Mouse (Mus musculus): Measurements from ENCODE around the gene Cisd3. TPM values are rescaled to one million over a fixed set of nuclear protein-coding genes. Genes with fewer than 3 reads are reported as not detected.

Gene Cisd3
- total RNA-seq, 1 experiment, result 49.9 TPM

- H3K36me3 ChIP-seq (ENCODE audit: control insufficient read depth, insufficient read depth, low read length, poor library complexity, severe bottlenecking), result peaks cover 45% of the 10 kb centered on the region
- peaks cover 21 to 32% of the 10 kb centered on the region in 2 experiments for H3K4me1 ChIP-seq (ENCODE audit: control insufficient read depth in 2 of 2, insufficient read depth in 2 of 2, low read length in 2 of 2, poor library complexity in 1 of 2)
- no peaks in the 10 kb centered on the region for H3K9me3 ChIP-seq (ENCODE audit: control insufficient read depth, insufficient read depth, low read depth, low read length)
- H3K27ac ChIP-seq (ENCODE audit: insufficient read depth, low read depth, low read length, poor library complexity, severe bottlenecking), result no peak overlapping the region
- no peak overlapping the region for H3K9ac ChIP-seq (ENCODE audit: insufficient read depth, low read depth, low read length, poor library complexity, severe bottlenecking)
- no peak overlapping the region for H3K4me3 ChIP-seq (ENCODE audit: insufficient read depth in 1 of 2, low read depth in 1 of 2, low read length in 2 of 2, poor library complexity in 1 of 2, severe bottlenecking in 1 of 2)
- in situ Hi-C loops (cut with MboI; ENCODE audit: low sequenced_read_pairs in 2 of 2, unreplicated experiment in 2 of 2), result no loop called here
- TF ChIP-seq CHD2 (IDR thresholded peaks at IDR 0.05; ENCODE audit: low read depth, low read length) (no peak), ZNF384 (IDR thresholded peaks at IDR 0.05; ENCODE audit: low read depth, low read length) (no peak)
- no peak for DNase-seq (ENCODE audit: low read depth, low spot score)
Observed at GRCm38 (mm10) chr11:97684063-97684680, 1.5 kb upstream of the Cisd3 start.

GRCm38 (mm10) chr11:97684766-97685165 lies 860 bp upstream of the Cisd3 start:
- TF ChIP-seq ZNF384 (IDR thresholded peaks at IDR 0.05; ENCODE audit: low read depth, low read length), result no peak
- no peak for TF ChIP-seq ZC3H11A (IDR thresholded peaks at IDR 0.05; ENCODE audit: borderline replicate concordance, low read depth, low read length)
- TF ChIP-seq HCFC1 (IDR thresholded peaks at IDR 0.05; ENCODE audit: borderline replicate concordance, insufficient read depth, low read length), result no peak
- TF ChIP-seq CHD2 (IDR thresholded peaks at IDR 0.05; ENCODE audit: low read depth, low read length), result no peak
- TF ChIP-seq MAFK (IDR thresholded peaks at IDR 0.05; ENCODE audit: insufficient read depth, low read depth, low read length), result no peak
- Histone ChIP-seq H3K27ac (ENCODE audit: insufficient read depth, low read depth, low read length, poor library complexity, severe bottlenecking) (peak overlapping the region; percentile 49; the same call in 1 of the 2 replicates), H3K36me3 (ENCODE audit: control insufficient read depth, insufficient read depth, low read length, poor library complexity, severe bottlenecking) (peaks cover 43% of the 10 kb centered on the region), H3K9ac (ENCODE audit: insufficient read depth, low read depth, low read length, poor library complexity, severe bottlenecking) (peak overlapping the region; percentile 11; the same call in 1 of the 2 replicates), H3K4me3 (ENCODE audit: insufficient read depth in 1 of 2, low read depth in 1 of 2, low read length in 2 of 2, poor library complexity in 1 of 2, severe bottlenecking in 1 of 2) (no peak overlapping the region), H3K9me3 (ENCODE audit: control insufficient read depth, insufficient read depth, low read depth, low read length) (no peaks in the 10 kb centered on the region), H3K4me1 (ENCODE audit: control insufficient read depth in 2 of 2, insufficient read depth in 2 of 2, low read length in 2 of 2, poor library complexity in 1 of 2) (peaks cover 21 to 32% of the 10 kb centered on the region in 2 experiments)
- no peak for DNase-seq (ENCODE audit: low read depth, low spot score)
- in situ Hi-C loops (cut with MboI; ENCODE audit: low sequenced_read_pairs in 2 of 2, unreplicated experiment in 2 of 2), result no loop called here

- Histone ChIP-seq H3K27ac (ENCODE audit: insufficient read depth, low read depth, low read length, poor library complexity, severe bottlenecking) (peak overlapping the region; percentile 31; the same call in 1 of the 2 replicates), H3K9ac (ENCODE audit: insufficient read depth, low read depth, low read length, poor library complexity, severe bottlenecking) (peak overlapping the region; percentile 65), H3K36me3 (ENCODE audit: control insufficient read depth, insufficient read depth, low read length, poor library complexity, severe bottlenecking) (peaks cover 45% of the 10 kb centered on the region), H3K4me1 (ENCODE audit: control insufficient read depth in 2 of 2, insufficient read depth in 2 of 2, low read length in 2 of 2, poor library complexity in 1 of 2) (peaks cover 19 to 30% of the 10 kb centered on the region in 2 experiments), H3K4me3 (ENCODE audit: insufficient read depth in 1 of 2, low read depth in 1 of 2, low read length in 2 of 2, poor library complexity in 1 of 2, severe bottlenecking in 1 of 2) (peak overlapping the region; percentile 56 to 57), H3K9me3 (ENCODE audit: control insufficient read depth, insufficient read depth, low read depth, low read length) (no peaks in the 10 kb centered on the region)
- no peak for DNase-seq (ENCODE audit: low read depth, low spot score)
- TF ChIP-seq CHD2 (IDR thresholded peaks at IDR 0.05; ENCODE audit: low read depth, low read length), result no peak
- TF ChIP-seq ZC3H11A (IDR thresholded peaks at IDR 0.05; ENCODE audit: borderline replicate concordance, low read depth, low read length), result no peak
- TF ChIP-seq ZNF384 (IDR thresholded peaks at IDR 0.05; ENCODE audit: low read depth, low read length), result no peak
- no peak for TF ChIP-seq HCFC1 (IDR thresholded peaks at IDR 0.05; ENCODE audit: borderline replicate concordance, insufficient read depth, low read length)
- no peak for TF ChIP-seq MAFK (IDR thresholded peaks at IDR 0.05; ENCODE audit: insufficient read depth, low read depth, low read length)
- in situ Hi-C loops (cut with MboI; ENCODE audit: low sequenced_read_pairs in 2 of 2, unreplicated experiment in 2 of 2), result no loop called here
Observed at GRCm38 (mm10) chr11:97686322-97686908, 789 bp downstream of the Cisd3 start.

DNA sequence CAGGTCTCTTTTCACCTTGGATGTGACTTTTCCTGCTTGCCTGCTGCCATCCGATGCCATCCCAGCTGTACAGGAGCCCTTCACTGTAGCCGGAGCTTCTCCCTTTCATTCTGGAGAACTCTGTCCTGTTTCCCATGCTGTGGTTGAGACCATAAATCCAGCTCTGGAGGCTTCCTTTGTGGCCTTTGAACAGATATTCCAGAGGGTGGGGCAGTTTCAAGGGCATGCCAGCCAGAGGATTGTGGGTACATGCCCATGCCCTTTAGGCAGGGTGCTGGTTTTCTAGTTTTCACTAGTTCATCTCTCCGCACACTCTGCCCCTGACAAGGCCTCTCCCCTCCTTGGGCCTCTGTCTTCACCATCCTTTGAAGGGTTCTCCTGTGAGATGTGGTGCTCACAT lies 1.4 kb downstream of the Cisd3 start:
- Histone ChIP-seq H3K9ac (ENCODE audit: insufficient read depth, low read depth, low read length, poor library complexity, severe bottlenecking) (peak overlapping the region; percentile 65; the same call in 1 of the 2 replicates), H3K27ac (ENCODE audit: insufficient read depth, low read depth, low read length, poor library complexity, severe bottlenecking) (no peak overlapping the region), H3K4me3 (ENCODE audit: insufficient read depth in 1 of 2, low read depth in 1 of 2, low read length in 2 of 2, poor library complexity in 1 of 2, severe bottlenecking in 1 of 2) (peak overlapping the region in 1 of 2 experiments; percentile 56; a peak in 1 of 4 replicates), H3K4me1 (ENCODE audit: control insufficient read depth in 2 of 2, insufficient read depth in 2 of 2, low read length in 2 of 2, poor library complexity in 1 of 2) (peaks cover 15 to 24% of the 10 kb centered on the region in 2 experiments), H3K36me3 (ENCODE audit: control insufficient read depth, insufficient read depth, low read length, poor library complexity, severe bottlenecking) (peaks cover 45% of the 10 kb centered on the region), H3K9me3 (ENCODE audit: control insufficient read depth, insufficient read depth, low read depth, low read length) (no peaks in the 10 kb centered on the region)
- in situ Hi-C loops (cut with MboI; ENCODE audit: low sequenced_read_pairs in 2 of 2, unreplicated experiment in 2 of 2), result no loop called here
- no peak for TF ChIP-seq CHD2 (IDR thresholded peaks at IDR 0.05; ENCODE audit: low read depth, low read length)
- TF ChIP-seq ZNF384 (IDR thresholded peaks at IDR 0.05; ENCODE audit: low read depth, low read length), result no peak
- no peak for TF ChIP-seq ZC3H11A (IDR thresholded peaks at IDR 0.05; ENCODE audit: borderline replicate concordance, low read depth, low read length)
- TF ChIP-seq HCFC1 (IDR thresholded peaks at IDR 0.05; ENCODE audit: borderline replicate concordance, insufficient read depth, low read length), result no peak
- no peak for TF ChIP-seq MAFK (IDR thresholded peaks at IDR 0.05; ENCODE audit: insufficient read depth, low read depth, low read length)
- no peak for DNase-seq (ENCODE audit: low read depth, low spot score)

Data from ES-E14 (cell line).